Mouse (Mus musculus) right cerebral cortex, adult 2 months (tissue): ENCODE data around the gene Wee1.
"Not testable (repeated sequence)": the region's sequence is repeated elsewhere in the genome, so short reads cannot be mapped to it uniquely, and the experiment has no call there.

Source experiments
- DNase-seq, 2 experiments: peaks; one replicate each; pipeline ENCODE4 v3.0.0; 2021 to 2022; ENCODE audit warnings: low spot score in 2 of 2

The Wee1 gene

DNA sequence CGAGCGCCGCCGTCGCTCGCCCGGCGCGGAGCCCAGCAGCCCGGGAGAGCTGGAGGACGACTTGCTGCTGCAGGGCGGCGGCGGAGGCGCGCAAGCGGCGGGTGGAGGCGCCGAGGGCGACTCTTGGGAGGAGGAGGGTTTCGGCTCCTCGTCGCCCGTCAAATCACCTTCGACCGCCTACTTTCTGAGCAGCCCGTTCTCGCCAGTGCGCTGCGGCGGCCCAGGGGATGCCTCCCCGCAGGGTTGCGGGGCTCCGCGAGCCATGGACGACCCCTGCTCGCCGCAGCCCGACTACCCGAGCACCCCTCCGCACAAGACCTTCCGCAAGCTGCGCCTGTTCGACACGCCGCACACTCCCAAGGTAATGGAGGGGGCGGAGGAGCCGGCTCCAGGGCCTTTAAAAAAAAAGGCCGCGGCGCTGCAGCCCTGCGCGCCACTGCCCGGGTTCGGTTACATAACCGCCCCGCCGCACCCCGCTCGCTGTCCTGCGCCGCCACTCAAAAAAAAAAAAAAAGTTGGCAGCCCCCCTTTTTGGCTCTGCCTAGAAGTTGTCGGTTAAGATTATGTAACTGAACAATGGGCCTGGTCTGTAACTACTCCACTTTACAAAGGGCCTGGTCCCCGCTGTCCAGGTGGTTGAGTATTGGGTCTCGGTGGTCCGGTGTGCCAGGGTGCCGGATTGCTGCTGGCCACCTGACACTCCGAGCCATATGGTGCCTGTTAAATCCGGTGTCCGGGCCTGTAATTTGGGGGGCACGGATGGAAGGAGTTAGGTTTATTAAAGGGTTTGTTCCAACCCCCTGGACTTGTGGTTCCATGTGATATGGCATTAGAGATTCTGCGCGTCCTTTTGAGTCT is 948 bp downstream of the Wee1 start:
- DNase-seq = peak; percentile 37 to 61

DNA sequence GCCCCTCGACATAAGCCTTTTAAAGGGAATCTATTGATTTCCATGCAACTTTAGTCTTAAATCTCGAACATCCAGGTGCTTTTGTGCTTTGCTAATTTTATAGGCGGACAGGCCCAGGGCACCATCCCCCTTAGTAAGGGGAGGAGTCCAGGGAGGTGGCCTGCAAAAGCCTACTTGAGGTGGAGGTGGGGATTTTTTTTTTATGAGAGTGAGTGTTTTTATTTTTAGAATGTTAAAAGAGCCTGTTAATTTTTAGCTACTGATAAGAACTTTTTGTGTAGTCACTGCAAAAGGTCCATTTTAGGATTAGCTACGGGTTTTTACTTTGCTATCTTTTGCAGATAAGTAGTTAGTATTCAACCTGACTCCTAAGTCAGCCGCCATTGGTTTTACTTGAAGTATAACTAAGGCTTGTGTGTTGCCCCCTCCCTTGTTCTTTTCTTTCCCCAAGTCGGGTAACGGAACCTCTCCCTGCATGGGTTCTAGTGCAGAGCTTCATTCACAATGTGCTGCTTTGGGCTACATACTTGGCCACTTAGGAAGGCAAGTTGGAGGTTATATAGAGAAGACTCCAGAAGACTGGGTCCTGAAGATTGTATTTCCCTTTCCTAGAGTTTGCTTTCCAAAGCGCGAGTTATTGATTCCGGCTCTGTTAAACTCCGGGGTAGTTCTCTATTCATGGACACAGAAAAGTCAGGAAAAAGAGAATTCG is 2.2 kb downstream of the Wee1 start:
- DNase-seq = no peak

DNA sequence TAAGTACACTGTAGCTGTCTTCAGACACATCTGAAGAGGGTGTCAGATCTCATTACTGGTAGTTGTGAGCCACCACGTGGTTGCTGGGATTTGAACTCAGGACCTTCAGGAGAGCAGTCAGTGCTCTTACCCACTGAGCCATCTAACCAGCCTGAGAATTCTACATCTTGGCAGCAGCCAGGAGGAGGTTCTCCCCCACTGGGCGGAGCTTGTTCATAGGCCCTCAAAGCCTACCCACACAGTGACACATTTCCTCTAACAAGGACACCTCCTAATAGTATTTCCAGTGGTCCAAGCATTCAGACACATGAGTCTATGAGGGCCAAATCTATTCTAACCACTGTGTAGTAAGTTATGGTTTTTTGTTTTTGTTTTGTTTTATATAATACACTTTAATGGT is 6.7 kb downstream of the Wee1 start:
- no peak for DNase-seq

- DNase-seq = not testable (repeated sequence)
Measured at GRCm38 (mm10) chr7:110132272-110132671, 10.4 kb downstream of the Wee1 start.

GRCm38 (mm10) chr7:110133988-110134387 is 12.1 kb downstream of the Wee1 start:
- DNase-seq = no peak

DNA sequence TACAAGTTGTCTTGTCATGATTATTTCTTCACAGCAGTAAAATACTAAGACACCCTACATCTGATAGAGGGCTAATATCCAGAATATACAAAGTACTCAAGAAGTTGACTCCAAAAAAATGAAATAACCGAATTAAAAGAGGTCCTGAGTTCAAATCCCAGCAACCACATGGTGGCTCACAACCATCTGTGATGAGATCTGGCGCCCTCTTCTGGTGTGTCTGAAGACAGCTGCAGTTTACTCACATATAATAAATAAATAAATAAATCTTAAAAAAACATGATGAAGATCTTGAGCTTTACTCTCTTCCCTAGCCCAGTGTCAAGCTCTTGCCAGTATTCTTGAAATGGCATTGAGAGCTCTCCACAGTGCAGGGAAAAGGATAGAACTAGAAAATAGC is 16.7 kb downstream of the Wee1 start:
- DNase-seq = no peak

GRCm38 (mm10) chr7:110143863-110144262 is 22.0 kb downstream of the Wee1 start:
- DNase-seq = no peak

GRCm38 (mm10) chr7:110152891-110153290 is 31.0 kb downstream of the Wee1 start:
- DNase-seq = no peak

GRCm38 (mm10) chr7:110156712-110157260 is 34.9 kb downstream of the Wee1 start:
- no peak for DNase-seq

DNA sequence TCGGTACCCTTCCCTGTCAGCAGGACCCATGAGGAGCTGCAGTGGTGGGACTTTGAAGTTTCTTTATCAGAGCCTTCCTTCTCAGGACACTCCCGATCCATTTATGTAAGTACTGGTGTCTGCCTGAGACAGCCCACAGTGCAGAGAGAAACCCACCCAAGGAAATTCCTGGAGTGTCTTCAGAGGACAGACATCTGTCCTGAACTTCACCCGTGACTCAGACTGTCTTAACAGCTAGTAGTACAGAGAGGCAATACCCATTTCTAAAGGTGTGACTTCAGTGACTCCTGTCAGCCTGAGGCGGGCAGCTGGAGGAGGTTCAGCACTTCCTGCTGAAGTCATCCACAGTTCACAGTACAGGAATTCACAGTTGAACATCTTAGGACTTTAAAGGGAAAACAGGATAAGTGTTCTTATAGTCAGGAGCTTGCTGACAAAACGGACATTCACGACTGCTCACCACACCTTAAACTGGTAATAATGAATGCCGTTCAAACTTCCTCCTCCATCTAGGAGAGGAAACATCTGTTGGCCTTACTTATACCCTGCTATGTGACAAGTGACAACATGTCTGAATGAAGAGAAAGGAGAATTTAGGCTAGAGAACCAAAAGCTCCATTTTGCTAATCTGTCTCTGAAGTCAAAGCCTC is 35.5 kb downstream of the Wee1 start:
- DNase-seq = no peak

DNA sequence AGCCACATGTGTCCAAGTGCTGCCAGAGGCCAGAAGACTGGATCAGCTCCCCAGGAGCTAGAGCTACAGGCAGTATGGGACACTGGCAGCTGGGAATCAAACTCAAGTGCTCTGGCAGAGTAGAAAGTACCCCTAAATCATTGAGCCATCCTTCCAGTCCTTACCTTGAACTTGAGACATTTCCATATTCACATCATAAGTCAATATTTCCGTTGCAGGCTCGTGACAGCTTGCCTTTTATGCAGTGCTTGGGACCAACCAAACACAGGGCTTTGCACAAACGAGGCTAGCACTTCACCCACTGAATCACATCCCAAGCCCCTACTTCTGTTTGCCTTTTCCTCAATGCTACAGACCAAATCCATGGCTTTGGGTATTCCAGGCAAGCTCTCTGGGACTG is 36.2 kb downstream of the Wee1 start:
- DNase-seq = no peak

GRCm38 (mm10) chr7:110160109-110160508 is 38.3 kb downstream of the Wee1 start:
- not testable (repeated sequence) for DNase-seq

- DNase-seq = no peak
Measured at GRCm38 (mm10) chr7:110160601-110161000, 38.8 kb downstream of the Wee1 start.

DNA sequence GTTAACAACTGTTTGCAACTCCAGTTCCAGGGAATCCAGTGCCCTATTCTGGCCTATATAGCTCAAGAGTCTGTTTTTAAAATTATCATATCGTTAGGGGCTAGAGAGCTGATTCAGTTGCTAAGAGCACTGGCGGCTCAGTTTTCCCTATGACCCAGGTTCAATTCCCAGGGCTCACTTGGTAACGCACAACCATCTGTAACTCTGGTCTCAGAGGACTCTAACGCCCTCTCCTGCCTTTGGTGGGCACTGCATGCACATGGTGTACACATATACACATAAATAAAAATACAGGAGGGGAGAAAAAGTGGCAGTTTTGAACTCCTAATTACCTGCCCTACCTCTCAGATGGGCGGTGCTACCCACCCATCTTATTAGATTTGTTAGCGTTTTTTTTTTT is 41.2 kb downstream of the Wee1 start:
- no peak for DNase-seq

DNA sequence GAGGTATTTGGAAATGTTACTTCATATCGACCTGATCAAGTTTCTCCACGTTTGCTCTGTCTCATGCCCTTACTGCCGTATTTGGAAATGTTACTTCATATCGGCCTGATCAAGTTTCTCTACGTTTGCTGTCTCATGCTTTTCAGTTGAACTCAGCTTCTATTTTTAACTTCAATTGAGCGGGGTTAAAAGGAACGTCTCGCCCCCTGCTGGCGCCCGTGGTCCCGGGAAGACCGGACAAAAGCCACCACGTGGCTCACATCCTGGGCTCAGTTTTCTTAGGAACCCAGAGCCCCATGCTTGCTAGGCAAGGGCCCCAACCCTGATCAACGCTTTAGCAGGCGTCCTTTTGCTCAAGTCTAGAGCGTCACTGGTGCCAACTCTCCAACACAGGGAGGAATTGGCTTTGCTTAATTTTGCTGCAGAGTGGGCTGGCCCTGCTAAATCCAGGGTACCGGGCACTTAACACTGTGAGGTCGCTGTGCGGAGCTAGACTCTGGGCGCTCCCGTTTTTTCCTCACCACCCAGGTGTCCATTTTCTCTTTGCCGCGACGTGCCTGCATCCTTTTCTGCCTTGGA is 42.3 kb downstream of the Wee1 start:
- DNase-seq = peak; percentile 69 to 79

- peak; percentile 94 for DNase-seq
Measured at GRCm38 (mm10) chr7:110164712-110165122, 42.9 kb downstream of the Wee1 start.

DNA sequence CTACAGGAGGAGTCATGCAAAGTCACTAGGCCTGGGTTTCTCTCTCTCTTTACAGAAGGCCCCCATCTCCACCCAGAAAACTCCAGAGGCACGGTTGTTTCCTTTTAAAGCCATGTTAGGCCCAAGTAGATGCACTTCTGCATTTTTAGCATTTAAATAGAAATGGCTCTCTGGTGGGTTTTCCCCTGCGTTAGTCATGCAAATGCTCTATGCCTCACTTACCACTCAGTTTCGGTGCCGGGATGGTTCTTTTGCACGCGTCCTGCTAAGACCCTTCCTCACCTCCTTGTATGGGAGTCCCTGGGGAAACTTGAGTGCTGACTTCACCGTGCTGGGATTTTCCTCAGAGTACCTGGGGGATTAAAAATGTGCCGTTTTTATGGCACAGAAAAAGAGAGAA is 44.4 kb downstream of the Wee1 start:
- no peak for DNase-seq

DNA sequence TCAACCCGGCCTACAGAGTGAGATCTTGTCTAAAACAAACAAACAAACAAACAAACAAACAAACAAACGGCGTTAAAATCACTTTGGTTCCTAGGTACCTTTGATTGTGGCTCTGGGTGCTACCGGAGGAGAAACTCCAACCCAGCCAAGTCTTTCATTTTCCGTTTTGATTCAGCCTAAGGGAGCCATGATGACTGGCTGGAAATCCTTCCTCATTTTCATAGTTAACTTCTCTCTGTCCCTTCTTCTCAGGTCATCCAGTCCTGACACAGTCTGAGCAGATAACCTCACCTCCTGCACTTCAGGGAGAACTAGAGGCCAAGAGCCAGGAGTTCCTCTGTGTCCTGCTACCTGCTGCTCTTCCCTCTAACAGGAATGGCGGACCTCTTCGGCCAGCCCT is 57.4 kb downstream of the Wee1 start:
- no peak for DNase-seq

- no peak for DNase-seq
Measured at GRCm38 (mm10) chr7:110180613-110181012, 58.8 kb downstream of the Wee1 start.

GRCm38 (mm10) chr7:110181446-110181845 is 59.6 kb downstream of the Wee1 start:
- DNase-seq = no peak

- no peak for DNase-seq
Measured at GRCm38 (mm10) chr7:110184608-110185007, 62.8 kb downstream of the Wee1 start.

DNA sequence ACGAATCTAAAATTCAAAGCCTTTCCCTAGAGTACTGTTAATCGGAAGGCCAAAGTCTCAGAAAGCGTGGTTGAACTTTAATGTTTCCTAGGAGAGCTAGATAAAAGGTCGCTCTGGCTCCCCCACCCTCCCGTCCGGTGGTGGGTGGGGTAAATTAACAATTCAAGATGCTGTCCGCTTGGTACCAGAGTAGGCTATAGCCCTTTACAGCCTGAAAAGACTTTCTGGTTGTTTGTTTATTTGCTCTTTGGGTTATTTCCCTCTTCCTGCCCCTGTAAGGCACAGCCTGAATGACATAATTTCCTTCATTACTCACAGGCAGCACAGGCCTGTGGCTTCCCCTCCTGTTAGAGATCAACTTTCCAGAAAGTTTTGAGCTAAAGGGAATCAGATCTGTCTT is 68.1 kb downstream of the Wee1 start:
- no peak for DNase-seq
